Mouse (Mus musculus): ENCODE measurements around the gene Clec16a.

DNA sequence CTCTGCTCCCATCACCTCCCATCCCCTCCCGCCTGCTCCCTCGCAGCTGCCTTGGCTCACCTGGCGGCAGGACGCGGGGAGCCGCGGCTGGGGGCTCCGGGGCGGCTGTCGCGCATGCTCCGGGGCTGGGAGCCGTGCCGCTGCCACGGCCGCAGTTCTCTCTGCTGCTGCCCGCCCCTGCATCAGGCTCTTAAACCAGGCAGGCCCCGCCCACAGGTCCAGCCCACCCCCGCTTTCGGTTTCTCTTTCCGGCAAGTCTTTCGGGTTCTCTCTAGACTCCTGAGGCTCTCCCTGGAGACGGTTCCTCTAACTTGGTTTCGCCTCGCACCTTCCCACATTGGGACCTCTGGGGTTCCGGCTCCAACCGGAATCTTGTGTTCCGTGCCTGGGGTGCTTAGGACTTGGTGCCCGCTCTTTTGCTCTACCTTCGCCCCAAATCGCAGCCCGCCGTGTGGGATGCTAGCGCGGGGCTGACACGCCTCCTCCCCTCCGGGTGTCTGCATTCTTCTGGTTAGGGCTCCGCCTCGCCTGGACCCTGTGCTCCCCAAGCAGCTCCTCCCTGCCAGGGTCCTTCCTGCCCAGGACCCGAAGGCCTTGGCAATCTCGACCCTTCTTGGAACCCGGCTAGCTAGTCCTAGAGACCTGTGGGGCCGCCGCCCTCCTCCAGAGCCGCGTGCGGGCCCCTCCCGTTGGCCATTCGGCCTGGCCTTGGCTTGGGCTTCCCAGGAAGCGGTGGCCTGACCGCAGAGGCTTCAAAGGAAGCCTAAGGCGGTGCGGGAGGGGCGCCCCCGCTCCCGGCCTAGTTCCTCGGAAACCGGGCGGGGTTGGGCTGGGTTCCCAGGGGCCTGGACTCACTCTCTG lies 240.5 kb downstream of the Clec16a start, which contains the start of gene Socs1:
- TF ChIP-seq CTCF (conservative IDR thresholded peaks at IDR 0.05; ENCODE audit: insufficient read depth, insufficient read length, low read depth, low read length) (no peak), POLR2A (IDR thresholded peaks at IDR 0.05; ENCODE audit: low read depth, low read length) (peak; percentile 76)

Measured in kidney, adult 2 months (tissue).